13 mouse cellular contexts compared by ENCODE assay signal in the genomic region with DNA sequence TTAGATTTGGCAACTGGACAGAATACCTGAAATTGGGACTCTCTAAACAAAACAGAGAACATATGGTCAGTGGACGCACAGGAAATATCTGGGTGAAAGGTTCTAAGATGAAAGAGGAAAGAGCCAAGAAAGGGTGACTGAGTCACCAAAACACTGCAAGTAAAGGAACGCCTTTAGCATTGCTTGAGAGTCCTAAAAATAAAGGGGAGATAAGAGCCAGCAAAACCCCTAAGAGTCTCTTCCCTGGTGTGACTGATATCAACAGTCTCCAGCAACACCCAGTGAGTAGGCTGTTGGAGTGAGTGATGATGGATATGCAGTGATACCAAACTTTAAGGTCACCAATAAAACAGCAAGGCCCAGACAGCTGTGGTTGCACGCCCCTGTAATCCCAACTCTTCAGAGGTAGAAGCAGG. TPM values are rescaled to one million over a fixed set of nuclear protein-coding genes. Genes with fewer than 3 reads are reported as not detected.
DNase-seq lines count a peak whose midpoint lies in the region; ATAC-seq lines count a peak whose summit lies in the region.
"Had no signal": no experiment of that assay in that cellular context is flagged by ENCODE, and none has a peak within 500 bp of the region (broad histone marks: within the 10 kb centered on the region; RNA-seq: fewer than 3 reads in every experiment).

No protein-coding gene starts in this region.

- no peak overlapping the region for H3K9ac ChIP-seq in kidney, embryonic 16.5 days (replicated peaks; ENCODE audit: low read length)
- no peak overlapping the region for H3K9ac ChIP-seq in hindbrain, embryonic 16.5 days (ENCODE audit: low read depth, low read length)
- H3K9ac ChIP-seq: limb, embryonic 12.5 days had no signal

- WGBS in kidney, embryonic 16.5 days, result 51% methylated on average over 3 of the region's 3 CpGs
- 86% methylated on average over 3 of the region's 3 CpGs for WGBS in hindbrain, embryonic 16.5 days

- no peak for ATAC-seq in kidney, embryonic 16.5 days (ENCODE audit: low FRiP score, low TSS enrichment)
- ATAC-seq in hindbrain, embryonic 16.5 days, result no peak
- ATAC-seq: forebrain, embryonic 14.5 days had no signal

- H3K4me1 ChIP-seq in kidney, embryonic 16.5 days (ENCODE audit: insufficient read depth, low read length), result no peaks in the 10 kb centered on the region
- H3K4me1 ChIP-seq in hindbrain, embryonic 16.5 days (ENCODE audit: control insufficient read depth, insufficient read depth, low read depth, low read length), result no peaks in the 10 kb centered on the region
- H3K4me1 ChIP-seq: embryonic facial prominence, embryonic 10.5 days; limb, embryonic 12.5 days had no signal

- no peaks in the 10 kb centered on the region for H3K27me3 ChIP-seq in kidney, embryonic 16.5 days (ENCODE audit: insufficient read depth, low read length)
- no peaks in the 10 kb centered on the region for H3K27me3 ChIP-seq in hindbrain, embryonic 16.5 days (replicated peaks; ENCODE audit: control insufficient read depth, insufficient read depth, low read length)
- H3K27me3 ChIP-seq: limb, embryonic 12.5 days had no signal

- no peaks in the 10 kb centered on the region for H3K9me3 ChIP-seq in kidney, embryonic 16.5 days (ENCODE audit: low read length)
- H3K9me3 ChIP-seq in hindbrain, embryonic 16.5 days (ENCODE audit: control insufficient read depth, low read length), result no peaks in the 10 kb centered on the region
- H3K9me3 ChIP-seq: embryonic facial prominence, embryonic 10.5 days; limb, embryonic 12.5 days had no signal

- H3K4me2 ChIP-seq in kidney, embryonic 16.5 days (replicated peaks; ENCODE audit: low read depth, low read length), result no peak overlapping the region
- H3K4me2 ChIP-seq in hindbrain, embryonic 16.5 days (ENCODE audit: low read length), result no peak overlapping the region
- H3K4me2 ChIP-seq: limb, embryonic 12.5 days had no signal

- H3K4me3 ChIP-seq in kidney, embryonic 16.5 days (ENCODE audit: low read length), result no peak overlapping the region
- no peak overlapping the region for H3K4me3 ChIP-seq in hindbrain, embryonic 16.5 days (ENCODE audit: low read length)
- H3K4me3 ChIP-seq: embryonic facial prominence, embryonic 10.5 days; limb, embryonic 12.5 days had no signal

- H3K27ac ChIP-seq in kidney, embryonic 16.5 days (ENCODE audit: low read length), result no peak overlapping the region
- H3K27ac ChIP-seq in hindbrain, embryonic 16.5 days (ENCODE audit: low read depth, low read length), result no peak overlapping the region
- H3K27ac ChIP-seq: embryonic facial prominence, embryonic 10.5 days; limb, embryonic 12.5 days; macrophage had no signal

- DNase-seq in spleen, adult 12 weeks (ENCODE audit: low spot score), result peak; percentile 12
- DNase-seq in spleen, postnatal 14 days (ENCODE audit: low spot score in 2 of 2), result no peak
- DNase-seq in cerebellum, adult 9-11 months, result peak; percentile 82
- peak; percentile 21 for DNase-seq in heart, postnatal 4 days
- DNase-seq in layer of hippocampus, postnatal 10 days (ENCODE audit: low spot score in 2 of 2), result no peak
- no peak for DNase-seq in gastrocnemius, adult 18-20 months (ENCODE audit: low spot score)
- DNase-seq: kidney, adult 18-20 months had no signal

- H3K36me3 ChIP-seq in kidney, embryonic 16.5 days (ENCODE audit: insufficient read depth, low read length), result no peaks in the 10 kb centered on the region
- H3K36me3 ChIP-seq in hindbrain, embryonic 16.5 days (ENCODE audit: control insufficient read depth, insufficient read depth, low read length), result no peaks in the 10 kb centered on the region
- H3K36me3 ChIP-seq: embryonic facial prominence, embryonic 10.5 days; limb, embryonic 12.5 days had no signal

RNA-seq across cellular contexts. Expression of a gene that starts 32.4 kb away (rescaled TPM):
- 100 to 1,000 TPM; 120 to 126 TPM for total RNA-seq in heart, postnatal 4 days (2021)
- total RNA-seq in layer of hippocampus, postnatal 10 days (2021), result 100 to 1,000 TPM; 188 to 213 TPM
- polyA plus RNA-seq in kidney, embryonic 16.5 days (2015; fragmentation: Nextera tagmentation; extraction: Ambion mirVana), result 11.4 TPM in 2 replicates
- 10 to 100 TPM; 10.9 to 12.1 TPM for total RNA-seq in gastrocnemius, adult 18-20 months (2021)
- polyA plus RNA-seq in hindbrain, embryonic 16.5 days (2015; fragmentation: Nextera tagmentation; extraction: Ambion mirVana), result 30.0 and 32.7 TPM in 2 replicates

Comparison
In these comparisons a context has a peak if more than half of its experiments do, and no peak if none do; other contexts are left out.
1. DNase-seq: peak in spleen, adult 12 weeks (single experiment), cerebellum, adult 9-11 months (single experiment) and heart, postnatal 4 days (single experiment); none in spleen, postnatal 14 days (0 of 2), layer of hippocampus, postnatal 10 days (0 of 2) and gastrocnemius, adult 18-20 months (single experiment).
2. RNA of a gene that starts 32.4 kb away (total RNA-seq): 188 to 213 TPM in layer of hippocampus, postnatal 10 days and 120 to 126 TPM in heart, postnatal 4 days; 10.9 to 12.1 TPM in gastrocnemius, adult 18-20 months; every median in the first group is over 4 times any median in the second.